Mouse (Mus musculus) CH12.LX (cell line): ENCODE measurements around the gene Vsir. TPM values are rescaled to one million over a fixed set of nuclear protein-coding genes. Genes with fewer than 3 reads are reported as not detected.

Experiments
- DNase-seq: peaks from one replicate; pipeline ENCODE4 v3.0.0-alpha.2; 2013; ENCODE audit errors: extremely low read depth
- H3K27ac ChIP-seq: 2 replicates; pipeline ENCODE4 v1.5.1; 2012; ENCODE audit warnings: low read depth, mild to moderate bottlenecking, control low read depth, moderate library complexity; ENCODE audit not compliant: insufficient read depth
- H3K27me3 ChIP-seq: replicated peaks from 2 replicates; pipeline ENCODE3; 2012; ENCODE audit warnings: inconsistent platforms
- H3K36me3 ChIP-seq, 2 experiments: replicated peaks in 1 of 2; 2 replicates each; pipeline versions ENCODE3 to v1.6.1; 2012; ENCODE audit warnings: inconsistent platforms in 1 of 2, low read length in 1 of 2, mild to moderate bottlenecking in 1 of 2, mixed read lengths in 1 of 2, moderate library complexity in 1 of 2; ENCODE audit not compliant: control insufficient read depth in 1 of 2, insufficient read depth in 1 of 2
- H3K4me1 ChIP-seq, 2 experiments: 2 replicates each; pipeline ENCODE4 v1.6.1; 2012; ENCODE audit warnings: inconsistent platforms in 1 of 2, moderate library complexity in 1 of 2; ENCODE audit not compliant: insufficient read depth in 2 of 2, control insufficient read depth in 1 of 2
- H3K4me2 ChIP-seq: 2 replicates; pipeline ENCODE4 v1.6.1; 2012; ENCODE audit warnings: low read depth, mild to moderate bottlenecking, control low read depth; ENCODE audit not compliant: poor library complexity, insufficient read depth, severe bottlenecking
- H3K4me3 ChIP-seq, 3 experiments: fragments of 150-350 bp in 1 of 3; sonication (generic) in 1 of 3; replicated peaks in 1 of 3; 2 replicates each; pipeline versions ENCODE3 to v1.5.1; 2011 to 2012; ENCODE audit warnings: low read depth in 2 of 3, low read length in 2 of 3, mild to moderate bottlenecking in 2 of 3, moderate library complexity in 2 of 3, control low read depth in 1 of 3, improper control_type of control experiment in 1 of 3, inconsistent platforms in 1 of 3, mixed read lengths in 1 of 3; ENCODE audit not compliant: poor library complexity in 1 of 3
- H3K79me2 ChIP-seq: replicated peaks from 2 replicates; pipeline ENCODE4 v1.6.1; 2012; ENCODE audit warnings: mild to moderate bottlenecking, moderate library complexity; ENCODE audit not compliant: control insufficient read depth, poor library complexity, insufficient read depth, severe bottlenecking; ENCODE audit errors: extremely low read depth
- H3K9ac ChIP-seq: 2 replicates; pipeline ENCODE4 v1.6.1; 2012; ENCODE audit warnings: low read depth, mild to moderate bottlenecking, control low read depth, moderate library complexity; ENCODE audit not compliant: insufficient read depth
- H3K9me3 ChIP-seq: replicated peaks from 2 replicates; pipeline ENCODE3; 2012; ENCODE audit warnings: low read length, inconsistent platforms, mixed read lengths
- BHLHE40 ChIP-seq: IDR thresholded peaks from 2 replicates; pipeline ENCODE4 v1.6.1; 2011; ENCODE audit warnings: mild to moderate bottlenecking, low read depth, low read length, improper control_type of control experiment
- CHD1 ChIP-seq: IDR thresholded peaks from 2 replicates; pipeline ENCODE4 v1.6.1; 2012; ENCODE audit warnings: low read depth, low read length, improper control_type of control experiment, inconsistent platforms
- CHD2 ChIP-seq: IDR thresholded peaks from 2 replicates; pipeline ENCODE4 v1.6.1; 2011; ENCODE audit warnings: low read length, improper control_type of control experiment
- E2F4 ChIP-seq: IDR thresholded peaks from 2 replicates; pipeline ENCODE4 v1.6.1; 2011; ENCODE audit warnings: low read depth, low read length, improper control_type of control experiment; ENCODE audit not compliant: insufficient replicate concordance
- ELF1 ChIP-seq: IDR thresholded peaks from 2 replicates; pipeline ENCODE4 v1.6.1; 2014; ENCODE audit warnings: low read depth, mild to moderate bottlenecking, inconsistent platforms, low read length, improper control_type of control experiment
- EP300 ChIP-seq: IDR thresholded peaks from 2 replicates; pipeline ENCODE4 v1.6.1; 2011; ENCODE audit warnings: low read length, improper control_type of control experiment
- ETS1 ChIP-seq: conservative IDR thresholded peaks from 2 replicates; pipeline ENCODE4 v1.6.1; 2012; ENCODE audit warnings: low read depth, mild to moderate bottlenecking, inconsistent platforms, low read length, improper control_type of control experiment, moderate library complexity
- GABPA ChIP-seq: IDR thresholded peaks from 2 replicates; pipeline ENCODE4 v1.6.1; 2012; ENCODE audit warnings: low read depth, low read length, improper control_type of control experiment, inconsistent platforms; ENCODE audit not compliant: insufficient replicate concordance
- HCFC1 ChIP-seq: IDR thresholded peaks from 2 replicates; pipeline ENCODE4 v1.6.1; 2012; ENCODE audit warnings: low read depth, mild to moderate bottlenecking, inconsistent platforms, low read length, improper control_type of control experiment
- IRF4 ChIP-seq: IDR thresholded peaks from 2 replicates; pipeline ENCODE4 v1.6.1; 2014; ENCODE audit warnings: low read depth, mild to moderate bottlenecking, inconsistent platforms, low read length, improper control_type of control experiment
- JUND ChIP-seq: conservative IDR thresholded peaks from 2 replicates; pipeline ENCODE4 v1.6.1; 2011; ENCODE audit warnings: low read depth, low read length, improper control_type of control experiment
- KAT2A ChIP-seq: IDR thresholded peaks from 2 replicates; pipeline ENCODE4 v1.6.1; 2012; ENCODE audit warnings: low read length, improper control_type of control experiment, inconsistent platforms; ENCODE audit not compliant: insufficient replicate concordance
- MAFK ChIP-seq: IDR thresholded peaks from 2 replicates; pipeline ENCODE4 v1.6.1; 2011; ENCODE audit warnings: low read length, improper control_type of control experiment; ENCODE audit not compliant: insufficient replicate concordance
- MAX ChIP-seq: IDR thresholded peaks from 2 replicates; pipeline ENCODE4 v1.6.1; 2011; ENCODE audit warnings: low read length, improper control_type of control experiment
- MAZ ChIP-seq: IDR thresholded peaks from 2 replicates; pipeline ENCODE4 v1.6.1; 2012; ENCODE audit warnings: low read depth, mild to moderate bottlenecking, inconsistent platforms, low read length, improper control_type of control experiment, moderate library complexity
- MEF2A ChIP-seq: IDR thresholded peaks from 2 replicates; pipeline ENCODE4 v1.6.1; 2014; ENCODE audit warnings: low read depth, mild to moderate bottlenecking, inconsistent platforms, low read length, improper control_type of control experiment, borderline replicate concordance
- MXI1 ChIP-seq: IDR thresholded peaks from 2 replicates; pipeline ENCODE4 v1.6.1; 2011; ENCODE audit warnings: mild to moderate bottlenecking, low read depth, low read length, improper control_type of control experiment
- MYC ChIP-seq: IDR thresholded peaks from 2 replicates; pipeline ENCODE4 v1.6.1; 2011; ENCODE audit warnings: low read depth, mild to moderate bottlenecking, improper control_type of control experiment, low read length
- NRF1 ChIP-seq: IDR thresholded peaks from 2 replicates; pipeline ENCODE4 v1.6.1; 2014; ENCODE audit warnings: low read depth, mild to moderate bottlenecking, inconsistent platforms, low read length, improper control_type of control experiment, moderate library complexity
- PAX5 ChIP-seq: IDR thresholded peaks from 2 replicates; pipeline ENCODE4 v1.6.1; 2012; ENCODE audit warnings: low read length, inconsistent platforms, mixed read lengths
- POLR2A ChIP-seq: IDR thresholded peaks from 2 replicates; pipeline ENCODE4 v1.6.1; 2011; ENCODE audit warnings: low read depth, mild to moderate bottlenecking, improper control_type of control experiment, low read length
- POLR2AphosphoS2 ChIP-seq: IDR thresholded peaks from 2 replicates; pipeline ENCODE4 v1.6.1; 2011; ENCODE audit warnings: low read depth, low read length, improper control_type of control experiment
- RAD21 ChIP-seq: IDR thresholded peaks from 2 replicates; pipeline ENCODE4 v1.6.1; 2011; ENCODE audit warnings: low read depth, mild to moderate bottlenecking, low read length, improper control_type of control experiment, moderate library complexity
- RCOR1 ChIP-seq: conservative IDR thresholded peaks from 2 replicates; pipeline ENCODE4 v1.6.1; 2012; ENCODE audit warnings: low read depth, mild to moderate bottlenecking, inconsistent platforms, low read length, improper control_type of control experiment
- SIN3A ChIP-seq: IDR thresholded peaks from 2 replicates; pipeline ENCODE4 v1.6.1; 2012; ENCODE audit warnings: low read length, improper control_type of control experiment, inconsistent platforms
- SMC3 ChIP-seq: IDR thresholded peaks from 2 replicates; pipeline ENCODE4 v1.6.1; 2011; ENCODE audit warnings: low read depth, low read length, improper control_type of control experiment
- TBP ChIP-seq: conservative IDR thresholded peaks from 2 replicates; pipeline ENCODE4 v1.6.1; 2011; ENCODE audit warnings: low read depth, low read length, improper control_type of control experiment
- TCF12 ChIP-seq: IDR thresholded peaks from 2 replicates; pipeline ENCODE4 v1.6.1; 2014; ENCODE audit warnings: low read depth, mild to moderate bottlenecking, inconsistent platforms, low read length, improper control_type of control experiment
- UBTF ChIP-seq: IDR thresholded peaks from 2 replicates; pipeline ENCODE4 v1.6.1; 2012; ENCODE audit warnings: low read depth, mild to moderate bottlenecking, inconsistent platforms, low read length, improper control_type of control experiment, moderate library complexity
- USF1 ChIP-seq: IDR thresholded peaks from 2 replicates; pipeline ENCODE4 v1.6.1; 2014; ENCODE audit warnings: low read depth, mild to moderate bottlenecking, inconsistent platforms, low read length, improper control_type of control experiment
- USF2 ChIP-seq: conservative IDR thresholded peaks from 2 replicates; pipeline ENCODE4 v1.6.1; 2011; ENCODE audit warnings: low read depth, low read length, improper control_type of control experiment
- ZC3H11A ChIP-seq: IDR thresholded peaks from 2 replicates; pipeline ENCODE4 v1.6.1; 2012; ENCODE audit warnings: low read depth, mild to moderate bottlenecking, inconsistent platforms, low read length, improper control_type of control experiment
- ZKSCAN1 ChIP-seq: IDR thresholded peaks from 2 replicates; pipeline ENCODE4 v1.6.1; 2012; ENCODE audit warnings: low read depth, inconsistent platforms, low read length, improper control_type of control experiment, borderline replicate concordance
- ZMIZ1 ChIP-seq: IDR thresholded peaks from 2 replicates; pipeline ENCODE4 v1.6.1; 2012; ENCODE audit warnings: low read depth, mild to moderate bottlenecking, inconsistent platforms, low read length, improper control_type of control experiment
- ZNF384 ChIP-seq: IDR thresholded peaks from 2 replicates; pipeline ENCODE4 v1.6.1; 2012; ENCODE audit warnings: low read depth, low read length, improper control_type of control experiment, inconsistent platforms
- dilution Hi-C: fragments of 300-500 bp; cut with MboI; formaldehyde crosslinking; loops from 2 replicates; pipeline ENCODE4 v1.14.3; 2020; ENCODE audit warnings: low sequenced_read_pairs; ENCODE audit not compliant: extremely low pct_unique_long_range_greater_than_20kb, extremely low pct_ligation_motif_present
- in situ Hi-C: fragments of 300-500 bp; cut with MboI; formaldehyde crosslinking; loops from 3 replicates; pipeline ENCODE4 v1.14.3; 2019; ENCODE audit warnings: low sequenced_read_pairs, low pct_ligation_motif_present, low pct_unique_long_range_greater_than_20kb, mixed read lengths
- polyA plus RNA-seq: library from polyadenylated mRNA; unstranded; fragments of >175 nt; gene quantifications from 2 replicates; pipeline ENCODE4 v1.2.1, GENCODE M21; 2012; ENCODE audit warnings: low read depth; ENCODE audit not compliant: insufficient read length
- total RNA-seq, 2 experiments: library from RNA; depleted of rRNA; stranded (reverse); fragments of 300-350 nt in 1 of 2; fragments of >200 nt in 1 of 2; gene quantifications; 2 replicates each; pipeline ENCODE4 v1.2.3; 2012 to 2014

The Vsir gene
- total and polyA plus RNA-seq, 3 experiments = 4.7 to 9.5 (median 5.5) TPM

DNA sequence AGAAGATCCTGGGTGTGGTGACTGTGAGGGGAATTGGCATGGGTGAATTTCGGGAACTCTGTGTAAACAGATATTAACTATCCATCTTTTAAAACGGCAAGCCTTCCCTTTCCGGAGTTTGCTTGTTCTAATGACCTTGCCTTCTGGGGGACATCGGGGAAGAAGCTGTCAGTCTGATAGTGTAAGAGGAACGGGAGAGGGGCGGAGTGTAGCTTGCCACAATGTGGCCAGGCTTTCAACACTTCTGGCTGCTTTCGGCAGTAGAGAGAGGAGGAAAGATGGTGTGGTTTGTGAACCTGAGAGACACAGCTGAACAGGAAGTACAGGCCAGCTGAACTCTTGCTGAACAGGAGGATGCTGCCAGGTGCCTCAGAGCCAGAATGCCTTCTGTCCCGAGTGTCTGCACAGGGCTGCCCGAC is 42.8 kb downstream of the Vsir start (continued):
- no peak for TF ChIP-seq MXI1
- TF ChIP-seq UBTF = no peak
- TF ChIP-seq MAFK = no peak
- no peak for TF ChIP-seq ZC3H11A
- TF ChIP-seq USF1 = no peak
- no peak for TF ChIP-seq HCFC1

DNA sequence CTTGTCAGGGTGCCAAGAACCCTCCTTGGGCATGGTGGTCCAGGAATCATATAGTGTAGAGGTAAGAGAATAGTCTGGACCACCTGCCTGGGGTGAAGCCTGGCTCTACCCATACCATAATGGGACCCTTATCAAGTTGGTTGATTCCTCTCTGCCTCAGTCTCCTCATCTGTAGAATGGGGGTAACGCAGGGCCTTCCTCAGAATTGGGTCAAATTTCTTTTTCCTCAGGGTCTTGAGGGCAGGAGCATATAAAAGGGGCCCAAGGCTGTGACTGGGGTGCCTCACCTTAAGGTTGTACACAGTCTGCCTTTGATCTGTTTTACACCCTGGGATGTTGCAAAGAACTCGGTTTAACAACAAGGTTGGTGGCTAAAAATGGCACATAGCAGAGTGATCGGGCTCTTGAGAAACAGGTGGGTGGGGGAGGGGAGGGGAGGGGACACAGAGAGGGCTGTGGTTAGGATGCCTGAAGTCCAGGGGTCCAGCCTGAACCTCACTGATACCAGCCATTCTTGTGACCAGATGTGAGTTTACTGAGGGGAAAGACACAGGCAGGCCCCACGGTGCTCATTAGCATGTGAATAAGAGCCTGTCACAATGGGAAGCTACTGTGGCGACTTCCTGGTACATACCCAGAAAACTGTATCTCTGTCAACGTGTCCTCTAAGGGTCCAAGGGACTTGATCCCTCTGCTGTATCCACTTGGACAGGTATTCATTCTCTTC is 43.7 kb downstream of the Vsir start:
- Histone ChIP-seq H3K4me3 (peak overlapping the region; percentile 33 to 58 (median 58)), H3K4me2 (peak overlapping the region; percentile 78; the same call in 1 of the 2 replicates), H3K27me3 (peaks cover 3% of the 10 kb centered on the region), H3K9me3 (peaks cover 7% of the 10 kb centered on the region), H3K27ac (peak overlapping the region; percentile 93), H3K79me2 (no peaks in the 10 kb centered on the region; the same call in 1 of the 2 replicates), H3K4me1 (peaks cover 19 to 37% of the 10 kb centered on the region in 2 experiments), H3K36me3 (peaks cover 5 to 13% of the 10 kb centered on the region in 2 experiments), H3K9ac (peak overlapping the region; percentile 73)
- in situ Hi-C loops (loop anchor here (5.0 to 25.0 kb wide), 3 partner anchors 38 to 478 kb away; no protein-coding TSS in a partner anchor), dilution Hi-C loops (no loop called here)
- peak; percentile 58 for DNase-seq
- TF ChIP-seq MYC (peak; percentile 53; the same call in 1 of the 2 replicates), POLR2AphosphoS2 (peak; percentile 65; the same call in 1 of the 2 replicates), ZC3H11A (no peak), TCF12 (peak; percentile 94), TBP (peak; percentile 77), SMC3 (no peak), MEF2A (peak; percentile 81), CHD2 (peak; percentile 78), IRF4 (no peak; the same call in none of the 2 replicates), E2F4 (no peak), MXI1 (no peak), KAT2A (no peak), ETS1 (no peak), RAD21 (no peak; the same call in 1 of the 2 replicates), ELF1 (peak; percentile 86), EP300 (peak; percentile 42), JUND (no peak), ZKSCAN1 (no peak), RCOR1 (peak; percentile 33; the same call in 1 of the 2 replicates), USF1 (no peak), BHLHE40 (no peak), PAX5 (no peak), HCFC1 (peak; percentile 42), MAZ (0 out of 2 replicates have a peak, but pooled peaks have one; percentile 64), GABPA (no peak), CHD1 (no peak), USF2 (no peak), ZMIZ1 (no peak; the same call in 1 of the 2 replicates), ZNF384 (no peak), UBTF (no peak), SIN3A (peak; percentile 84; the same call in 1 of the 2 replicates), MAFK (no peak), POLR2A (peak; percentile 62), NRF1 (no peak), MAX (peak; percentile 49; the same call in 1 of the 2 replicates)
